Mouse (Mus musculus) heart, postnatal 0 days (tissue): ENCODE data around the gene Cnnm1. TPM values are rescaled to one million over a fixed set of nuclear protein-coding genes. Genes with fewer than 3 reads are reported as not detected.

Source experiments
- ATAC-seq: fragments of 200-750 bp; cut with Nextera tagmentation; 2 replicates; pipeline ENCODE4 v1.8.0; 2017; ENCODE audit warnings: low read depth, moderate number of reproducible peaks, moderate library complexity; ENCODE audit not compliant: insufficient read depth
- DNase-seq: peaks from one replicate; pipeline ENCODE4 v3.0.0-alpha.2; 2016; ENCODE audit warnings: low spot score
- H3K27ac ChIP-seq: fragments of 300-500 bp; sonication (generic); 2 replicates; pipeline ENCODE4 v1.5.1; 2014; ENCODE audit warnings: low read depth, mild to moderate bottlenecking
- H3K27me3 ChIP-seq: fragments of 300-500 bp; sonication (generic); 2 replicates; pipeline ENCODE4 v1.6.1; 2014; ENCODE audit warnings: low read length, mixed read lengths; ENCODE audit not compliant: control insufficient read depth, insufficient read depth
- H3K36me3 ChIP-seq: fragments of 300-500 bp; sonication (generic); replicated peaks from 2 replicates; pipeline ENCODE4 v1.6.1; 2014; ENCODE audit warnings: low read length, mixed read lengths; ENCODE audit not compliant: control insufficient read depth, insufficient read depth
- H3K4me1 ChIP-seq: fragments of 300-500 bp; sonication (generic); 2 replicates; pipeline ENCODE4 v1.6.1; 2014; ENCODE audit warnings: antibody characterized with exemption; ENCODE audit not compliant: control insufficient read depth, insufficient read depth
- H3K4me2 ChIP-seq: fragments of 300-500 bp; sonication (generic); 2 replicates; pipeline ENCODE4 v1.6.1; 2014; ENCODE audit warnings: low read depth, mild to moderate bottlenecking, low read length, moderate library complexity
- H3K4me3 ChIP-seq: fragments of 300-500 bp; sonication (generic); 2 replicates; pipeline ENCODE4 v1.5.1; 2014; ENCODE audit warnings: low read depth, low read length
- H3K9ac ChIP-seq: fragments of 300-500 bp; sonication (generic); replicated peaks from 2 replicates; pipeline ENCODE4 v1.6.1; 2014; ENCODE audit warnings: low read depth, low read length, mixed read lengths
- H3K9me3 ChIP-seq: fragments of 300-500 bp; sonication (generic); replicated peaks from 2 replicates; pipeline ENCODE4 v1.6.1; 2016; ENCODE audit warnings: low read length; ENCODE audit not compliant: control insufficient read depth
- CTCF ChIP-seq: IDR thresholded peaks from 2 replicates; pipeline ENCODE4 v1.5.1; 2016; ENCODE audit warnings: antibody characterized with exemption, control low read depth, low read depth
- EP300 ChIP-seq: IDR thresholded peaks from 2 replicates; pipeline ENCODE4 v1.6.1; 2016; ENCODE audit warnings: antibody characterized with exemption, low read depth
- WGBS: fragments of 180-500 bp; shearing (Covaris S2); extraction: QIAGEN DNeasy Blood & Tissue Kit; methylation state at CpG from one replicate; pipeline ENCODE4 v1.1.7; 2014; 5-methylcytosine and 5-hydroxymethylcytosine counted together
- polyA plus RNA-seq: library from polyadenylated mRNA; unstranded; fragments of >200 nt; fragmentation: Nextera tagmentation; extraction: Ambion mirVana; gene quantifications from 2 replicates; pipeline ENCODE4 v1.2.1, GENCODE M21; 2015
- total RNA-seq: library from RNA; depleted of rRNA; stranded (reverse); fragments of >200 nt; gene quantifications from 2 replicates; pipeline ENCODE4 v1.2.3, GENCODE M21; 2014; ENCODE audit warnings: low replicate concordance

Gene Cnnm1
- total and polyA plus RNA-seq, 2 experiments from 2014 or later, result 0.03 TPM; not detected in 1

DNA sequence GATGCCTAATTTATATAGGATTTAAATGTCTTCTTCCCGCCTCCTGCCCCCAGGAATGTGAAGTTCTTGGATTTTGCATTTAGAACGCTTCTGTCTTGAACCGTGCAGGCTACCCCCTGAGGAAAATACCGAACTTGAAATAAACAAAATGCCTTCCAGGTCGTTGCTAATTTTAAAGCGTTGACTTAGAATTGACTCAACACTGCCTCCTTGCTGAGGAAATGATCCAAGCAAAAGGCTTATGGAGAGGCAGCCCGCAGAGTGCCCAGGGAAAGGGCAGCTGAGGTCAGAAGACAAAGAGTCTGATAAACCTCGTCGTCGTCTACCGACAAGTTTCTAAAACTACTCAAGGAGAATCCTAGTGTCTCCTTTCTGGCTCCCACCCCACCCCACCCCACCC, 86.9 kb downstream of the Cnnm1 start:
- H3K27ac ChIP-seq, result peak overlapping the region; percentile 69

DNA sequence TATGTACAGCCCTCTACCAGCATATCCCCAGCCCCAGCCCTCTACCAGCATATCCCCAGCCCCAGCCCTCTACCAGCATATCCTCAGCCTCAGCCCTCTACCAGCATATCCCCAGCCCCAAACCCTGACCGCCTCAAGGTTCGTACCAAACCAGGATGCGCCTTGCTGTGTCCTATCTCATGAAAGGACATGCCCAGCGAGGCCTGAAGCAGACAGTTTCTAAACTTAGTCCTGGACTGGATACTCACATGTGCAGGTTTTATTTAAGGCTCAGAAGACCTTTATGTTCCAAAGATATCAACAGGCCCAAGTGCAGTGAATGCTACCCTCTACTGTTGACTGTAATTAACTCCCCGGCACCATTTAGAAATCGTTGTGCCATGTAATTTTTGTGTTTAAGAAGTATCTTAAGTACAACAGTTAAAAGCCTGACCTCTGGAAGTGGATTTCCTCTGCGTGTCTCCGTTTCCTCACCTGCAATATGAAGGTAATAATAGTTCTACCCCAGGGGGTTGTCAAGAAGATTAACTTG, 87.9 kb downstream of the Cnnm1 start:
- Histone ChIP-seq H3K9ac (no peak overlapping the region), H3K9me3 (no peaks in the 10 kb centered on the region), H3K27me3 (0 out of 2 replicates have a peak, but pooled peaks cover 3% of the 10 kb centered on the region), H3K4me2 (no peak overlapping the region), H3K4me3 (no peak overlapping the region), H3K27ac (peak overlapping the region; percentile 69), H3K36me3 (no peaks in the 10 kb centered on the region), H3K4me1 (no peaks in the 10 kb centered on the region)
- 57% methylated on average over 8 of the region's 8 CpGs for WGBS
- TF ChIP-seq CTCF (peak; percentile 32; the same call in 1 of the 2 replicates), EP300 (no peak)
- no peak for ATAC-seq
- DNase-seq, result peak; percentile 15

More for the DNA sequence above, 86.9 kb downstream of the Cnnm1 start:
- H3K4me3 ChIP-seq, result no peak overlapping the region
- H3K9ac ChIP-seq, result no peak overlapping the region
- TF ChIP-seq CTCF (peak; percentile 67), EP300 (no peak)
- peak; percentile 72 for DNase-seq
- H3K9me3 ChIP-seq, result no peaks in the 10 kb centered on the region
- no peaks in the 10 kb centered on the region for H3K4me1 ChIP-seq
- ATAC-seq, result no peak
- WGBS, result 10% methylated on average over 11 of the region's 11 CpGs
- H3K36me3 ChIP-seq, result no peaks in the 10 kb centered on the region
- H3K27me3 ChIP-seq, result 0 out of 2 replicates have a peak, but pooled peaks cover 3% of the 10 kb centered on the region
- H3K4me2 ChIP-seq, result no peak overlapping the region; the same call in 1 of the 2 replicates

DNA sequence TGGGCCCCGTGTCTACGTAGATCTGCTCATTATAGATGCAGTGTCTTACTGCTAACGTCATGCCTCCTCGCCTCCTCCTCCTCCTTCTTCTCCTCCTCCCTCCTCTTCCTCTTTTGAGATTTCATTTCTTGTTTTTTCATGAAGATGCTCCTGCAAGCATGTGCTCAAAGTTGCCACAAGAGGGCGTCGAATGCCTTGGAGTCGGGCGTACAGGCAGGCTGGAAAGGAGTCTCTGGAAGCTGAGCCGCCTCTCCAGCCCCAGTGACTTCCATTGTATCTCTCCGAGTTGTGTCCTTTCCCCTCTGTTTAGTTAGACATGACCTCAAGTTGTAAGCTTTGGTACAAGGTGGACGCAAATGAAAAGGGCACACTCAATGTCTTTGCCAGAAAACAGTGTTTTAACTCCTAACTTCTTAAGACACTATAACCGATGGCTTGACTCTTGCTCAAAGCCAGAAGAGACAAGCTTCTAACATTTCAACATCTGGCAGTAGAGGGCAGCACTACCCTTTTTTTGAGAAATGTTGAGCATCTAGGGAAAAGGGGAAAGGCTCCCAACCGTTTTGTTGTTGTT, 90.0 kb downstream of the Cnnm1 start:
- TF ChIP-seq EP300, result no peak
- peak; percentile 92 for TF ChIP-seq CTCF

DNA sequence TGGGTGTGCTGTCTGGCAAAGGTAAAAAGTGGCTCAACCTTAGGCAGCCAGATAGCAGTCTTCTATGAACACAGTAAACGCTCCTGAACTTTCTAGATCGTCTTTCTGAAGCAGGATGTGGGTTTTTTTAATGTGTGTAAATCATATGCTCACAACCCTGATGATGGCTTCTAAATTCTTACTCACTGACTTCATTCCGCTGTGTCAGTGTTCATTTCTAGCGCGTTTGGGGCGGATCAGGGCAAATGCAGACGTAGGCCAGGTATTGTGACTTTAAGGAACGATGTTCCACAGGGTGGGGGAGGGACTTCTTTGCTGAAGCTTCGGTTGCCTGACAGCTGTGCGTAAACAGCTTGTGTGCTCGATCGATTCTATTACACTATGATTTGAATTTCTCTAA, 90.7 kb downstream of the Cnnm1 start:
- Histone ChIP-seq H3K4me3 (no peak overlapping the region), H3K27ac (no peak overlapping the region), H3K27me3 (0 out of 2 replicates have a peak, but pooled peaks cover 3% of the 10 kb centered on the region), H3K9ac (no peak overlapping the region), H3K4me1 (no peaks in the 10 kb centered on the region), H3K9me3 (no peaks in the 10 kb centered on the region), H3K36me3 (no peaks in the 10 kb centered on the region), H3K4me2 (no peak overlapping the region)
- DNase-seq (no peak), ATAC-seq (no peak)
- 37% methylated on average over 12 of the region's 12 CpGs for WGBS
- TF ChIP-seq CTCF, result no peak
- TF ChIP-seq EP300, result no peak

More for the DNA sequence above, 90.0 kb downstream of the Cnnm1 start:
- WGBS, result 1% methylated on average over 13 of the region's 13 CpGs
- Histone ChIP-seq H3K36me3 (no peaks in the 10 kb centered on the region), H3K4me3 (peak overlapping the region; percentile 27), H3K9ac (no peak overlapping the region), H3K27ac (0 out of 2 replicates have a peak overlapping the region, but pooled peaks have one; percentile 36), H3K27me3 (0 out of 2 replicates have a peak, but pooled peaks cover 3% of the 10 kb centered on the region), H3K4me1 (no peaks in the 10 kb centered on the region), H3K4me2 (peak overlapping the region; percentile 56), H3K9me3 (no peaks in the 10 kb centered on the region)
- peak; percentile 77 for ATAC-seq
- peak; percentile 81 for DNase-seq

DNA sequence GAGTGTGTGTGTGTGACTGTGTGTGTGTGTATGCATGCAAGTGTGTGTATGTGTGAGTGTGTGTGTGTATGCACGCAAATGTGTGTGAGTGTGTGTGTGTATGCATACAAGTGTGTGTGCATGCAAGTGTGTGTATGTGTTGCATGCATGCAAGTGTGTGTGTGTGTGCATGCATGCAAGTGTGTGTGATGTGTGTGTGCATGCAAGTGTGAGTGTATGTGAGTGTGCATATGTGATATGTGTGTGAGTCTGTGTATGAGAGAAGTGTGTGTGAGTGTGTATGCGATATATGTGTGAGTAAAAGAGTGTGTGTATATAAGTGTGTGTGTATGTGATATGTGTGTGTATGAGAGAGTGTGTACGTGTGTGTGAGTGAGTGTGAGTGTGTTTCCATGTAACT, 95.1 kb downstream of the Cnnm1 start:
- no peak for TF ChIP-seq CTCF
- TF ChIP-seq EP300, result no peak
- no peaks in the 10 kb centered on the region for H3K9me3 ChIP-seq
- no peak overlapping the region for H3K4me3 ChIP-seq
- no peak overlapping the region for H3K4me2 ChIP-seq
- no peak overlapping the region for H3K9ac ChIP-seq
- H3K27ac ChIP-seq, result no peak overlapping the region
- ATAC-seq, result no peak
- DNase-seq, result no peak
- H3K27me3 ChIP-seq, result 0 out of 2 replicates have a peak, but pooled peaks cover 3% of the 10 kb centered on the region
- no peaks in the 10 kb centered on the region for H3K4me1 ChIP-seq
- 87% methylated on average over 3 of the region's 3 CpGs for WGBS
- H3K36me3 ChIP-seq, result no peaks in the 10 kb centered on the region
